Mouse (Mus musculus) ES-E14 (cell line): ENCODE results near the gene Gabpb2. TPM values are rescaled to one million over a fixed set of nuclear protein-coding genes. Genes with fewer than 3 reads are reported as not detected.

Source experiments
- DNase-seq: peaks from one replicate; pipeline ENCODE4 v3.0.0-alpha.2; 2013; ENCODE audit warnings: low read depth, low spot score
- H3K27ac ChIP-seq: 2 replicates; pipeline ENCODE4 v1.5.1; 2012; ENCODE audit warnings: low read depth, mild to moderate bottlenecking, low read length, moderate library complexity, mixed read lengths; ENCODE audit not compliant: poor library complexity, insufficient read depth, severe bottlenecking
- H3K36me3 ChIP-seq: 2 replicates; pipeline ENCODE4 v1.6.1; 2012; ENCODE audit warnings: mild to moderate bottlenecking, low read length, moderate library complexity, mixed read lengths; ENCODE audit not compliant: control insufficient read depth, poor library complexity, insufficient read depth, severe bottlenecking
- H3K4me1 ChIP-seq, 2 experiments: fragments of 150-350 bp in 1 of 2; sonication (generic) in 1 of 2; 2 replicates each; pipeline ENCODE4 v1.6.1; 2012; ENCODE audit warnings: low read length in 2 of 2, mild to moderate bottlenecking in 1 of 2, mixed read lengths in 1 of 2; ENCODE audit not compliant: control insufficient read depth in 2 of 2, insufficient read depth in 2 of 2, poor library complexity in 1 of 2
- H3K4me3 ChIP-seq, 2 experiments: fragments of 150-350 bp in 1 of 2; sonication (generic) in 1 of 2; 2 replicates each; pipeline ENCODE4 v1.5.1; 2012; ENCODE audit warnings: low read length in 2 of 2, low read depth in 1 of 2, mild to moderate bottlenecking in 1 of 2, mixed read lengths in 1 of 2; ENCODE audit not compliant: insufficient read depth in 1 of 2, poor library complexity in 1 of 2, severe bottlenecking in 1 of 2
- H3K9ac ChIP-seq: 2 replicates; pipeline ENCODE4 v1.6.1; 2012; ENCODE audit warnings: low read depth, mild to moderate bottlenecking, low read length, mixed read lengths; ENCODE audit not compliant: poor library complexity, insufficient read depth, severe bottlenecking
- H3K9me3 ChIP-seq: fragments of 150-350 bp; sonication (generic); 2 replicates; pipeline ENCODE4 v1.6.1; 2012; ENCODE audit warnings: low read depth, mild to moderate bottlenecking, low read length; ENCODE audit not compliant: control insufficient read depth, insufficient read depth
- CHD2 ChIP-seq: IDR thresholded peaks from 2 replicates; pipeline ENCODE4 v1.6.1; 2014; ENCODE audit warnings: mild to moderate bottlenecking, low read depth, low read length, inconsistent platforms
- HCFC1 ChIP-seq: IDR thresholded peaks from 2 replicates; pipeline ENCODE4 v1.6.1; 2012; ENCODE audit warnings: low read length, inconsistent platforms, borderline replicate concordance; ENCODE audit not compliant: insufficient read depth
- MAFK ChIP-seq: IDR thresholded peaks from 2 replicates; pipeline ENCODE4 v1.6.1; 2014; ENCODE audit warnings: mild to moderate bottlenecking, low read depth, low read length, inconsistent platforms; ENCODE audit not compliant: insufficient read depth
- ZC3H11A ChIP-seq: IDR thresholded peaks from 2 replicates; pipeline ENCODE4 v1.6.1; 2012; ENCODE audit warnings: low read depth, mild to moderate bottlenecking, inconsistent platforms, low read length, borderline replicate concordance
- ZNF384 ChIP-seq: IDR thresholded peaks from 2 replicates; pipeline ENCODE4 v1.6.1; 2012; ENCODE audit warnings: low read depth, low read length, inconsistent platforms
- in situ Hi-C, 2 experiments: fragments of 600-800 bp; cut with MboI; formaldehyde crosslinking; loops; one replicate each; pipeline ENCODE4 v1.15.1; 2025; ENCODE audit warnings: low sequenced_read_pairs in 2 of 2, inconsistent platforms in 1 of 2; ENCODE audit not compliant: unreplicated experiment in 2 of 2
- total RNA-seq: library from RNA; depleted of rRNA; stranded (reverse); fragments of 300-350 nt; gene quantifications from 2 replicates; pipeline ENCODE4 v1.2.3, GENCODE M21; 2012

The Gabpb2 gene
- total RNA-seq, 1 experiment, result 30.7 TPM

DNA sequence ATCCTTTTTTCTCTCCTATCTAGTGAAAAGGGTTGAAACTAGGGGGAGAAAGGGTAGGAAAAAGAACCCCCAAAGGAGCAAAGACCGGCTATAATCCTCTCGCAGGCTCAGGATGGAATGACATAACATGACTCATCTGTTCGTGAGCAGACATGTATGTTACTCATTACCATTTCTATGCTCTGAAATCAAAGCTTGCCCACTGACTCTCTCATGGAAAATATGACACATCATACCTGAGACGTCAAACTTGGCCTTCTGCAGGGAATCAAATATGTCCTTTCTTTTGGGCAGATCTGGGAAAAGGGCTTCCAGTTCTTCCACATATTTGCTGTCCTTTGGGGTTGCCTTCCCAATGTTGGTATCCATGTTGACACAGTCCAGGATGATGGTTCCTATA is 44.3 kb upstream of the Gabpb2 start:
- in situ Hi-C loops, result no loop called here
- H3K36me3 ChIP-seq, result peaks cover 30% of the 10 kb centered on the region

GRCm38 (mm10) chr3:95256931-95257330 is 39.2 kb upstream of the Gabpb2 start:
- in situ Hi-C loops, result no loop called here
- peak overlapping the region; percentile 35; the same call in 1 of the 2 replicates for H3K9ac ChIP-seq
- no peaks in the 10 kb centered on the region for H3K9me3 ChIP-seq
- TF ChIP-seq ZC3H11A, result no peak
- H3K27ac ChIP-seq, result no peak overlapping the region
- H3K36me3 ChIP-seq, result peaks cover 40% of the 10 kb centered on the region
- 0 out of 4 replicates have a peak, but pooled peaks cover 0 to 2% of the 10 kb centered on the region in 2 experiments for H3K4me1 ChIP-seq
- no peak overlapping the region for H3K4me3 ChIP-seq
- no peak for DNase-seq

More for the DNA sequence above, 44.3 kb upstream of the Gabpb2 start:
- Histone ChIP-seq H3K4me1 (no peaks in the 10 kb centered on the region), H3K9ac (no peak overlapping the region), H3K27ac (no peak overlapping the region), H3K9me3 (no peaks in the 10 kb centered on the region), H3K4me3 (no peak overlapping the region)
- DNase-seq, result no peak
- no peak for TF ChIP-seq ZNF384
- TF ChIP-seq HCFC1, result no peak
- TF ChIP-seq MAFK, result no peak
- no peak for TF ChIP-seq ZC3H11A
- TF ChIP-seq CHD2, result no peak

- Histone ChIP-seq H3K4me3 (peak within 1 kb of the TSS; percentile 14 to 41; a peak in 3 of 4 replicates), H3K4me1 (peaks cover 0 to 16% of the 10 kb centered on the region in 2 experiments; a peak in 2 of 4 replicates), H3K27ac (peak within 1 kb of the TSS; percentile 47), H3K9ac (no peak within 1 kb of the TSS; the same call in 1 of the 2 replicates), H3K36me3 (peaks cover 15% of the 10 kb centered on the region), H3K9me3 (no peaks in the 10 kb centered on the region)
- in situ Hi-C loops, result no loop called here
- DNase-seq, result no peak
- TF ChIP-seq HCFC1 (no peak), CHD2 (0 out of 2 replicates have a peak, but pooled peaks have one; percentile 16)
Measured at GRCm38 (mm10) chr3:95250783-95251424, 33.2 kb upstream of the Gabpb2 start, which contains the start of gene Bnipl. Bnipl (minus strand) TSS chr3:95251193.

GRCm38 (mm10) chr3:95250361-95250760 is 32.6 kb upstream of the Gabpb2 start:
- H3K4me1 ChIP-seq, result peaks cover 0 to 16% of the 10 kb centered on the region in 2 experiments; a peak in 2 of 4 replicates
- DNase-seq, result no peak
- H3K9ac ChIP-seq, result no peak overlapping the region
- H3K36me3 ChIP-seq, result peaks cover 13% of the 10 kb centered on the region
- no peak overlapping the region for H3K27ac ChIP-seq
- in situ Hi-C loops, result no loop called here
- H3K9me3 ChIP-seq, result no peaks in the 10 kb centered on the region
- TF ChIP-seq MAFK (no peak), ZC3H11A (no peak), ZNF384 (no peak), CHD2 (no peak), HCFC1 (no peak)
- H3K4me3 ChIP-seq, result no peak overlapping the region

- H3K36me3 ChIP-seq, result peaks cover 3% of the 10 kb centered on the region; the same call in 1 of the 2 replicates
- in situ Hi-C loops, result no loop called here
- no peak overlapping the region for H3K4me3 ChIP-seq
- H3K9ac ChIP-seq, result no peak overlapping the region
- no peaks in the 10 kb centered on the region for H3K9me3 ChIP-seq
- peaks cover 0 to 14% of the 10 kb centered on the region in 2 experiments; a peak in 2 of 4 replicates for H3K4me1 ChIP-seq
- no peak for DNase-seq
- TF ChIP-seq CHD2 (no peak), MAFK (no peak), HCFC1 (no peak), ZNF384 (no peak), ZC3H11A (no peak)
- H3K27ac ChIP-seq, result no peak overlapping the region
Measured at GRCm38 (mm10) chr3:95247660-95248336, 30.1 kb upstream of the Gabpb2 start.
